Mouse (Mus musculus) cerebellum, postnatal 14 days (tissue): ENCODE data around the gene Fiz1.
"Not testable (repeated sequence)": the region's sequence is repeated elsewhere in the genome, so short reads cannot be mapped to it uniquely, and the experiment has no call there.

Experiments used
- DNase-seq, 2 experiments: peaks; one replicate each; pipeline ENCODE4 v3.0.0; 2021; ENCODE audit warnings: mixed read lengths in 2 of 2

Fiz1 gene

GRCm38 (mm10) chr7:5037467-5037866, 23.0 kb upstream of the Fiz1 start:
- DNase-seq = no peak

GRCm38 (mm10) chr7:5037026-5037425, 22.5 kb upstream of the Fiz1 start:
- no peak for DNase-seq

- DNase-seq = no peak
Observed at GRCm38 (mm10) chr7:5036136-5036535, 21.6 kb upstream of the Fiz1 start.

- no peak for DNase-seq
Observed at GRCm38 (mm10) chr7:5035628-5036027, 21.1 kb upstream of the Fiz1 start.

- no peak for DNase-seq
Observed at GRCm38 (mm10) chr7:5033818-5034217, 19.3 kb upstream of the Fiz1 start, which contains the start of gene 4632433K11Rik. 4632433K11Rik (plus strand) TSS chr7:5034118.

- no peak for DNase-seq
Observed at GRCm38 (mm10) chr7:5031496-5031895, 17.0 kb upstream of the Fiz1 start.

GRCm38 (mm10) chr7:5030554-5031275, 16.2 kb upstream of the Fiz1 start:
- DNase-seq = no peak

GRCm38 (mm10) chr7:5029946-5030345, 15.4 kb upstream of the Fiz1 start:
- DNase-seq = no peak

GRCm38 (mm10) chr7:5029543-5029942, 15.0 kb upstream of the Fiz1 start:
- no peak for DNase-seq

GRCm38 (mm10) chr7:5021197-5021596, 6.7 kb upstream of the Fiz1 start:
- DNase-seq = peak in 1 of 2 experiments; percentile 18

- peak in 1 of 2 experiments; percentile 64 for DNase-seq
Observed at GRCm38 (mm10) chr7:5020685-5021084, 6.2 kb upstream of the Fiz1 start.

- DNase-seq = peak; percentile 99
Observed at GRCm38 (mm10) chr7:5020000-5020681, 5.6 kb upstream of the Fiz1 start, which contains the start of the genes Zfp865 and Ccdc106. Zfp865 (plus strand) TSS chr7:5020376. Ccdc106 (plus strand) TSS chr7:5020553.

GRCm38 (mm10) chr7:5019576-5019975, 5.1 kb upstream of the Fiz1 start:
- DNase-seq = not testable (repeated sequence)

- DNase-seq = no peak
Observed at GRCm38 (mm10) chr7:5017931-5018330, 3.4 kb upstream of the Fiz1 start.

GRCm38 (mm10) chr7:5017352-5017751, 2.9 kb upstream of the Fiz1 start:
- DNase-seq = peak in 1 of 2 experiments; percentile 60

- DNase-seq = no peak
Observed at GRCm38 (mm10) chr7:5016920-5017319, 2.4 kb upstream of the Fiz1 start.

GRCm38 (mm10) chr7:5016057-5016456, 1.6 kb upstream of the Fiz1 start:
- DNase-seq = no peak

GRCm38 (mm10) chr7:5015118-5016001, 863 bp upstream of the Fiz1 start, which contains the start of gene Gm44973:
Gm44973 (plus strand) TSS chr7:5015496.
- DNase-seq = peak; percentile 96

- no peak for DNase-seq
Observed at GRCm38 (mm10) chr7:5012681-5013513, 1.6 kb downstream of the Fiz1 start.

- DNase-seq = no peak
Observed at GRCm38 (mm10) chr7:5008229-5008628, 6.3 kb downstream of the Fiz1 start.

GRCm38 (mm10) chr7:5002876-5003275, 11.6 kb downstream of the Fiz1 start:
- DNase-seq = not testable (repeated sequence)

GRCm38 (mm10) chr7:4999876-5000275, 14.6 kb downstream of the Fiz1 start:
- peak in 1 of 2 experiments; percentile 42 for DNase-seq
